Mouse (Mus musculus) megakaryocyte, embryonic 14.5 days (primary cell): Measurements from ENCODE around the gene Acsm5. TPM values are rescaled to one million over a fixed set of nuclear protein-coding genes. Genes with fewer than 3 reads are reported as not detected.
"Not testable (repeated sequence)": the region's sequence is repeated elsewhere in the genome, so short reads cannot be mapped to it uniquely, and the experiment has no call there.

Experiments used
- H3K27me3 ChIP-seq: replicated peaks from 2 replicates; pipeline ENCODE3; 2012; ENCODE audit warnings: inconsistent platforms
- H3K36me3 ChIP-seq: replicated peaks from 2 replicates; pipeline ENCODE3; 2012; ENCODE audit warnings: low read length, inconsistent platforms, mixed read lengths
- H3K4me1 ChIP-seq: 2 replicates; pipeline ENCODE4 v1.6.1; 2012; ENCODE audit warnings: inconsistent platforms
- H3K4me3 ChIP-seq: replicated peaks from 2 replicates; pipeline ENCODE3; 2012; ENCODE audit warnings: moderate library complexity, mild to moderate bottlenecking, inconsistent platforms
- H3K9me3 ChIP-seq: 2 replicates; pipeline ENCODE4 v1.6.1; 2012; ENCODE audit warnings: inconsistent platforms
- FLI1 ChIP-seq: IDR thresholded peaks from 2 replicates; pipeline ENCODE4 v1.6.1; 2012; ENCODE audit warnings: low read length, inconsistent platforms, mixed read lengths
- GATA1 ChIP-seq: IDR thresholded peaks from 3 replicates; pipeline ENCODE4 v1.6.1; 2012; ENCODE audit warnings: mixed read lengths, low read length, inconsistent platforms, borderline replicate concordance
- polyA plus RNA-seq: library from polyadenylated mRNA; stranded (reverse); fragments of >175 nt; gene quantifications from 2 replicates; pipeline ENCODE4 v1.2.3, GENCODE M21; 2012; ENCODE audit warnings: low replicate concordance; ENCODE audit not compliant: insufficient read depth

Gene Acsm5
- polyA plus RNA-seq, 1 experiment, result not detected

GRCm38 (mm10) chr7:119542445-119542844 is 23.2 kb downstream of the Acsm5 start:
- Histone ChIP-seq H3K27me3 (no peaks in the 10 kb centered on the region), H3K9me3 (no peaks in the 10 kb centered on the region), H3K36me3 (no peaks in the 10 kb centered on the region), H3K4me3 (no peak overlapping the region), H3K4me1 (no peaks in the 10 kb centered on the region)
- no peak for TF ChIP-seq GATA1
- no peak for TF ChIP-seq FLI1

- TF ChIP-seq FLI1, result no peak
- Histone ChIP-seq H3K36me3 (no peaks in the 10 kb centered on the region), H3K9me3 (no peaks in the 10 kb centered on the region), H3K27me3 (no peaks in the 10 kb centered on the region), H3K4me3 (no peak overlapping the region), H3K4me1 (no peaks in the 10 kb centered on the region)
These were observed 26.3 kb downstream of the Acsm5 start for GRCm38 (mm10) chr7:119545572-119545971.

- TF ChIP-seq GATA1 (no peak), FLI1 (no peak)
- H3K4me1 ChIP-seq, result no peaks in the 10 kb centered on the region
- no peak overlapping the region for H3K4me3 ChIP-seq
- no peaks in the 10 kb centered on the region for H3K36me3 ChIP-seq
- H3K9me3 ChIP-seq, result no peaks in the 10 kb centered on the region
- no peaks in the 10 kb centered on the region for H3K27me3 ChIP-seq
These were observed 31.4 kb downstream of the Acsm5 start for GRCm38 (mm10) chr7:119550471-119551222.

GRCm38 (mm10) chr7:119554040-119554439 is 34.8 kb downstream of the Acsm5 start, which contains the start of gene Acsm2:
TSS of gene Acsm2 (plus strand) at chr7:119554340.
- no peak within 1 kb of the TSS for H3K4me3 ChIP-seq

GRCm38 (mm10) chr7:119559789-119560451 is 40.7 kb downstream of the Acsm5 start:
- Histone ChIP-seq H3K27me3 (no peaks in the 10 kb centered on the region), H3K4me3 (no peak overlapping the region), H3K9me3 (no peaks in the 10 kb centered on the region; the same call in 1 of the 2 replicates), H3K4me1 (no peaks in the 10 kb centered on the region), H3K36me3 (no peaks in the 10 kb centered on the region)
- TF ChIP-seq FLI1 (no peak), GATA1 (no peak)

More at GRCm38 (mm10) chr7:119554040-119554439, 34.8 kb downstream of the Acsm5 start, which contains the start of gene Acsm2:
- no peak for TF ChIP-seq GATA1
- TF ChIP-seq FLI1, result no peak
- H3K36me3 ChIP-seq, result no peaks in the 10 kb centered on the region
- H3K4me1 ChIP-seq, result no peaks in the 10 kb centered on the region
- H3K27me3 ChIP-seq, result no peaks in the 10 kb centered on the region
- H3K9me3 ChIP-seq, result no peaks in the 10 kb centered on the region

GRCm38 (mm10) chr7:119560452-119560835 is 41.2 kb downstream of the Acsm5 start:
- H3K4me1 ChIP-seq, result no peaks in the 10 kb centered on the region
- TF ChIP-seq FLI1, result no peak
- no peak overlapping the region for H3K4me3 ChIP-seq
- H3K36me3 ChIP-seq, result no peaks in the 10 kb centered on the region
- no peaks in the 10 kb centered on the region; the same call in 1 of the 2 replicates for H3K9me3 ChIP-seq
- H3K27me3 ChIP-seq, result no peaks in the 10 kb centered on the region

GRCm38 (mm10) chr7:119561441-119561840 is 42.2 kb downstream of the Acsm5 start:
- no peaks in the 10 kb centered on the region; the same call in 1 of the 2 replicates for H3K9me3 ChIP-seq
- no peak overlapping the region for H3K4me3 ChIP-seq
- no peaks in the 10 kb centered on the region for H3K27me3 ChIP-seq
- H3K36me3 ChIP-seq, result no peaks in the 10 kb centered on the region
- H3K4me1 ChIP-seq, result no peaks in the 10 kb centered on the region
- TF ChIP-seq FLI1, result no peak
- TF ChIP-seq GATA1, result no peak

- not testable (repeated sequence) for H3K9me3 ChIP-seq, H3K27me3 ChIP-seq, H3K4me1 ChIP-seq, H3K4me3 ChIP-seq, H3K36me3 ChIP-seq
These were observed 43.2 kb downstream of the Acsm5 start for GRCm38 (mm10) chr7:119562476-119562875.

- H3K4me3 ChIP-seq, result no peak overlapping the region
- no peaks in the 10 kb centered on the region for H3K4me1 ChIP-seq
- no peaks in the 10 kb centered on the region for H3K27me3 ChIP-seq
These were observed 75.4 kb downstream of the Acsm5 start for GRCm38 (mm10) chr7:119594530-119595107.

More at GRCm38 (mm10) chr7:119594530-119595107, 75.4 kb downstream of the Acsm5 start:
- H3K36me3 ChIP-seq, result no peaks in the 10 kb centered on the region
- no peaks in the 10 kb centered on the region for H3K9me3 ChIP-seq
- TF ChIP-seq FLI1 (no peak), GATA1 (no peak)

Other genes with a start within 250 kb of the Acsm5 start
- gene Gp2, start 60.2 kb upstream of the Acsm5 start, polyA plus RNA-seq, result not detected in 2 replicates
- gene Umod, start 40.2 kb upstream of the Acsm5 start, polyA plus RNA-seq, result not detected in 2 replicates
- gene Pdilt, start 4.0 kb downstream of the Acsm5 start, polyA plus RNA-seq, result not detected in 2 replicates
- not detected in 2 replicates for gene Acsm2, start 34.9 kb downstream of the Acsm5 start, polyA plus RNA-seq
- not detected in 2 replicates for gene Acsm1, start 87.6 kb downstream of the Acsm5 start, polyA plus RNA-seq
- not detected in 2 replicates for gene Acsm4, start 170.6 kb downstream of the Acsm5 start, polyA plus RNA-seq
- gene Thumpd1, start 201.3 kb downstream of the Acsm5 start, polyA plus RNA-seq, result 12.1 and 14.0 TPM in 2 replicates
- not detected in 2 replicates for gene Acsm3, start 241.5 kb downstream of the Acsm5 start, polyA plus RNA-seq